Mouse (Mus musculus) macrophage (primary cell): ENCODE measurements around the gene Snf8. TPM values are rescaled to one million over a fixed set of nuclear protein-coding genes. Genes with fewer than 3 reads are reported as not detected.

Experiments
- H3K27ac ChIP-seq: fragments of 350-480 bp; formaldehyde crosslinking; 2 replicates; pipeline ENCODE4 v1.9.0; 2021
- H3K36me3 ChIP-seq: fragments of 350-480 bp; formaldehyde crosslinking; 2 replicates; pipeline ENCODE4 v1.9.0; 2021; ENCODE audit errors: inconsistent target
- H3K4me3 ChIP-seq: fragments of 350-480 bp; formaldehyde crosslinking; 2 replicates; pipeline ENCODE4 v1.9.0; 2021; ENCODE audit errors: inconsistent target
- H3K79me2 ChIP-seq: fragments of 350-480 bp; formaldehyde crosslinking; 2 replicates; pipeline ENCODE4 v1.9.0; 2021; ENCODE audit errors: inconsistent target
- WGBS: methylation state at CpG from one replicate; pipeline ENCODE4 v1.1.7; 2026; ENCODE audit warnings: inconsistent platforms; ENCODE audit not compliant: missing documents; 5-methylcytosine and 5-hydroxymethylcytosine counted together
- polyA plus RNA-seq: library from polyadenylated mRNA; stranded (reverse); fragments of 250-400 nt; gene quantifications from 3 replicates; pipeline ENCODE4 v1.2.4, GENCODE M21; 2018; ENCODE audit warnings: inconsistent platforms

Gene Snf8
- polyA plus RNA-seq, 1 experiment from 2014 or later = 81.3 TPM

DNA sequence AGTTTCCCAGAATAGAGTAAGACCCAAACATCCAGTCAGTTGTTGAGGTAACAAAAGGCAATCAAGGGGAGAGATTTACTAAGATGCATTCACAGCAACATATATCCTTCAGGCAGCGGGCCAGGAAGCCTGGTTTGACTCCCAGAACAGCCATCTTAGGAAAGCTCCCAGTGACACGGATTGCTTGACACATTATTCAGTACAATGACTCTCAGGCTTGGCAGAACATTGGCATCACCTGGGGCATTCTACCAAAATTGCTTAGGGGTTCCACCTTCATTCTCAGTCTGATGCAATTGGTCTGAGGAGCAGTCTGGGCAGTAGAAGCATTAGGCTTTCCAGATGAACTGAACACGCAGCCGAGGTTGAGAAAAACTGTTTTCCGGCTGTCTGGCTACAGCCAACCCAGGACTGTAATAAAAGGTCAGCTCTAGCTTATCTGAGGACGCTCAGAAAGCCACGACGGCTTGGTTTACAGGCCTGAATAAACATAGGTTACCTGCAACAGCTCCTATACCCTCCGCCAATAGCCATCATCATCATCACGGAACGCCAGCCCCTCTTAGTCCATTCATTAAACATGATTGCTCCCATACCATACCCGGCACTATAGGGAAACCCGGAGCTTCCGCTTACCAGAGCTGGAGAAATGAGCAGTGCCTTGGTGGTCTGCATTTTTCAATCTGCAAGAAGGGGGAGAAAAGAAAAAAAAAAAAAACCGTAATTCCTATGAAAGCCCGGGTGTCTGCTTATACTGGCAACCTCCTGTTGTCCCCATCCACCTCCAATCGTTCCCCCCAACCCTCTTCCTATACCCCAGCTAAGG lies 39.9 kb downstream of the Snf8 start:
- Histone ChIP-seq H3K79me2 (peaks cover 25% of the 10 kb centered on the region), H3K4me3 (peak overlapping the region; percentile 74), H3K36me3 (peaks cover 6% of the 10 kb centered on the region), H3K27ac (peak overlapping the region; percentile 54)
- WGBS = 26% methylated on average over 14 of the region's 17 CpGs

DNA sequence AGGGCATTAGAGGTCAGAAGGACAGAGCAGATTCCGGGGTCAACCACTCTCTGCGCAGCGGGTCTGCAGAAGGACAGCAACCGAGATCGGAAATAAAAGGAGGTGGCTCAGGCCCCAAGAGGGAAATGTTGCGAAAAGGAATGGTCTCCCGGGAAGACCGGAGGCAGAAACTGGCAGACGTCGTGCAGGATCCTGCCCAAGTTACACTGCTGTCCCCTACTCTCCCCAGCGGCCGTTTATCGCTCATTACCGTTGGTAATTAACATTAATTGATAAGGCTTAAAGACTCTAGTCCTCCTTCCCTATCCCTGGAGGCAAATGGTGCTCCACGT lies 40.5 kb downstream of the Snf8 start:
- Histone ChIP-seq H3K36me3 (peaks cover 6% of the 10 kb centered on the region), H3K79me2 (peaks cover 25% of the 10 kb centered on the region), H3K27ac (peak overlapping the region; percentile 54), H3K4me3 (peak overlapping the region; percentile 74)
- 0% methylated on average over 15 of the region's 15 CpGs for WGBS

DNA sequence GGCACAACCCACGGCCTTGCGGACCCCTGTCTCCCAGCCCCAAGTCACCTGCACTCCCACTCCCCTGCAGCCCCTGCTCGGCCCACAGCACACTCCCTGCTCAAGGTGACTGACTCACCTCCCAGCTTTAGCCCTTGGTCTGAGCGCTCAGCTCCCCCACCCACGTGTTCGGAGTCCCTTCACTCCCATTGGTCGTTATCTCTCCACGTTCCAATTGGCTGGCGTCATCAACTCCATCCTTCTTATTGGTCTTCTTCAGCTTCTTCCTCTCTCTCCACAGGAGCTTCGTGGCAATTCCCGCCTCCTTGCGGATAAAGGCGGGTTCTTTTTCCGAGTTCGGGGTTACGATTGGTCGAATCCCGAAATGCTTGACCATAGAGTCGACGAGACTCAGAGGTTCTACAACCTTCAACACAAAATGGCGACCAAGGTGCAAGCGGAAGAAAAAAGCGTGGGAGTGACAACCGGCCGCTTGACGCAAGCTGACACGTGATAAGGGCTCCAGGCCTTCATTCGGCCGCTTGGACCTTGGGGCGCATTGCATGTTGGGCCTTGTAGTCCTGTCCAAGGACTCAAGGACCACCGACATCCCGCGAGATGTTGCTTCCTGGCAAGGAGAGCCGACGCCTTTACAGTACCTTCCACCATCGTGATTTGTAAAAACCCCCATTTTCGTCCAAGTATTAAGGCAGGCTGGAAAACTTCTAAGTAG lies 41.0 kb downstream of the Snf8 start, which contains the start of gene Atp5g1:
Gene Atp5g1, minus strand, starts transcription at position 162 of the 712 bp plus-strand sequence.
- peak within 1 kb of the TSS; percentile 54 for H3K27ac ChIP-seq
- H3K36me3 ChIP-seq = peaks cover 6% of the 10 kb centered on the region
- H3K79me2 ChIP-seq = peaks cover 25% of the 10 kb centered on the region
- H3K4me3 ChIP-seq = peak within 1 kb of the TSS; percentile 74
- under 1% methylated on average over 37 of the region's 37 CpGs for WGBS

DNA sequence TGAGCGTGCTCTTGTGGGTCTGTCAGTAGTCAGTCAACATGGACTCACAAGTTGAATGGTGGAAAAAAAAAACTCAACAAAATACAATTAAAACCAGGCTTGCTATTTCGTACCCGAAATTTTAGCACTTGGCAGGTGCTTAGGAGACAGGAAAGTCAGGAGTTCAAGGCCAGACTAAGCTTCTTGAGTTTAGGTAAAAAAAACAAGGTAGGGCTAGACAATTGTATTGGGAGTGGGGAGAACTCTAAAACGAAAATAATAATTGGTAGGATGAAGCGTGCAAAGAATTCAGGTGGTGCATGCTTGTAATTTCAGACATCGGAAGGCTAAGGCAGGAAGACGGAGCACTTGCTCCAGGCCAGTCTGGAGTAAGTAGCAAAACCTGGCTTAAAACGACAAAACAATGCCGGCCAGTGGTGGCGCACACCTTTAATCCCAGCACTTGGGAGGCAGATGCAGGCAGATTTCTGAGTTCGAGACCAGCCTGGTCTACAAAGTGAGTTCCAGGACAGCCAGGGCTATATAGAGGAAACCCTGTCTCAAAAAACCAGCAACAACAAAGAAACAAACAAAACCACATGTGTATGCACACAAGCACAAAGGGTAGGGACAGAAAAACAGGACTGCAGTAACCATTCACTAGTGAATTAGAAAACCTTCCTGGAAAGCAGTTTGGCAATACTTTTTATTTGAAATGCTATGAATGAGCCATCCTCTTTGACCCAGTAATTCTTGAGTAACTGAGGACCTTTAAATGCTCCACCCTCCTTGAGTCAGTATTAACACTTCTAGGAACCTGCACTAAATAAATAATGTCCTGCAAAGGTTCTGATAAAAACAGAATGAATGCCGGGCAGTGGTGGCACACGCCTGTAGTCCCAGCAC lies 41.8 kb downstream of the Snf8 start:
- 77% methylated on average over 13 of the region's 13 CpGs for WGBS

DNA sequence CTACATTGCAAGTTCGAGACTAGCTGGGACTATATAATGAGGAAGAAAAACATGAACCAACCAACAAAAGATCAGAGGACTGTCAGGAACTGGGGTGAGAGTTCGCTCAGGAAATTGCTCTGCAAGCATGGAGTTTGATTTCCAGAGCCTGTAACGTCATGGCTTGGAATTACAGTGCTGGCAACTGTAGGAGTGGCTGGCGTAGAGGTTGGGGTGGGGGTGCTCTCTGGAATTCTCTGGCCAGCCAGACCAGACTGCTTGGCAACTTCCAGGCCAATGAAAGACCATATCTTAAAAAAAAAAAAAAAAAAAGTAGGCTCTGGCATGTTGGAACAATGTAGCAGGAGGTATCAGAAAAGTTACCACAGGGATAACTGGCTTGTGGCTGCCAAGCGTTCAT lies 46.1 kb downstream of the Snf8 start:
- no peaks in the 10 kb centered on the region for H3K79me2 ChIP-seq
- H3K4me3 ChIP-seq = no peak overlapping the region
- H3K27ac ChIP-seq = no peak overlapping the region
- H3K36me3 ChIP-seq = no peaks in the 10 kb centered on the region
- WGBS = 92% methylated on average over 5 of the region's 5 CpGs

More for the DNA sequence above, 41.8 kb downstream of the Snf8 start:
- Histone ChIP-seq H3K4me3 (peak overlapping the region; percentile 36), H3K36me3 (peaks cover 5% of the 10 kb centered on the region), H3K79me2 (peaks cover 25% of the 10 kb centered on the region), H3K27ac (peak overlapping the region; percentile 47)

DNA sequence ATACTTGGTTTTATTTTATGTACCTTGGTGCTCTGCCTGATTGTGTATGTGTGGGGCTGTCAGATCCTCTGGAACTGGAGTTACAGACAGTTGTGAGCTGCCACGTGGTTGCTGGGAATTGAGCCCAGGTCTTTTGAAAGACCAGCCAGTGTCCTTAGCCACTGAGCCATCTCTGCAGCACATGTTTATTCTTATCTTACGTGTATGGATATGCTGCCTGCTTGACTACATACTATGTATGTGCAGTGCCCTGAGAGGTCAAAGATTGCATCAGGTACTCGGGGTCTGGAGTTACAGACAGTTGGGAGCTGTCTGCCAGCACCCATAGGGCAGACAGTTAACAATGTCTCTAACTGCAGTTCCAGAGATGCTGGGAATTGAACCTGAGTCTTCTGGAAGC lies 48.0 kb downstream of the Snf8 start:
- Histone ChIP-seq H3K79me2 (no peaks in the 10 kb centered on the region), H3K27ac (no peak overlapping the region), H3K4me3 (no peak overlapping the region), H3K36me3 (no peaks in the 10 kb centered on the region)
- 81% methylated on average over 3 of the region's 3 CpGs for WGBS

DNA sequence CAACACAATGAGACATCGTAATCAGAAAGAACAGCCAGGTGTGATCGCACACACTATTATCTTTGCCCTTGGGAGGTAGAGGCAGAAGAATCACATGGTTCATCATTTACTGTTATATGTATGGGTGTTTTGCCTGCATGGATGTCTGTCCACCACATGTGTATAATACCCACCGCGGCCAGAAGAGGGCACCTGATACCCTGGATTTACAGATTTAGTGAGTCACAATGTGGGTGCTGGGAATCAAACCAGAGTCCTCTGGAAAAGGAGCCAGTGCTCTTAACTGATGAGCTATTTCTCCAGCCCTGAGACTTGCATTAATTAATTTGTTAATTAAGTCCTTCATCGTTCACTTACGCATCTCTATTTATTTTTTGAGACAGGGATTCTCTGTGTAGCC lies 53.3 kb downstream of the Snf8 start:
- Histone ChIP-seq H3K27ac (no peak overlapping the region), H3K4me3 (no peak overlapping the region)
- 78% methylated on average over 6 of the region's 6 CpGs for WGBS

DNA sequence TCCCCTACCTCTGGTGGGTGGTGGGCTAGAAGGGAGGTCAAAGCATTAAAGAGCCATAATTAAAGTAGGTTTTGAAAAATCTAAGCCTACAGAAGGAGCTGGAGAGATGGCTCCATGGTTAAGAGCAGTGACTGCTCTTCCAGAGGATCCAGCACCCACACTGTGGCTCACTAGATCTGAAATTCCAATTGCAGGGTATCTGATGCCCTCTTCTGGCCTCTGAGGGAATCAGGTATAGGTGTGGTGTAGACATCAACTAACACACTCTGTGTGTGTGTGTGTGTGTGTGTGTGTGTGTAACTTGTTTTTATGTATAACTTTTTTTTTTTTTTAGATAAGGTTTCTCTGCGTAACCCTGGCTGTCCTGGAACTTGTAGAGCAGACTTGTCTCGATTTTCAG lies 56.4 kb downstream of the Snf8 start:
- no peaks in the 10 kb centered on the region for H3K36me3 ChIP-seq
- 66% methylated on average over 2 of the region's 2 CpGs for WGBS
- no peak overlapping the region for H3K27ac ChIP-seq
- no peak overlapping the region for H3K4me3 ChIP-seq
- H3K79me2 ChIP-seq = no peaks in the 10 kb centered on the region

More for the DNA sequence above, 53.3 kb downstream of the Snf8 start:
- Histone ChIP-seq H3K79me2 (no peaks in the 10 kb centered on the region), H3K36me3 (no peaks in the 10 kb centered on the region)

DNA sequence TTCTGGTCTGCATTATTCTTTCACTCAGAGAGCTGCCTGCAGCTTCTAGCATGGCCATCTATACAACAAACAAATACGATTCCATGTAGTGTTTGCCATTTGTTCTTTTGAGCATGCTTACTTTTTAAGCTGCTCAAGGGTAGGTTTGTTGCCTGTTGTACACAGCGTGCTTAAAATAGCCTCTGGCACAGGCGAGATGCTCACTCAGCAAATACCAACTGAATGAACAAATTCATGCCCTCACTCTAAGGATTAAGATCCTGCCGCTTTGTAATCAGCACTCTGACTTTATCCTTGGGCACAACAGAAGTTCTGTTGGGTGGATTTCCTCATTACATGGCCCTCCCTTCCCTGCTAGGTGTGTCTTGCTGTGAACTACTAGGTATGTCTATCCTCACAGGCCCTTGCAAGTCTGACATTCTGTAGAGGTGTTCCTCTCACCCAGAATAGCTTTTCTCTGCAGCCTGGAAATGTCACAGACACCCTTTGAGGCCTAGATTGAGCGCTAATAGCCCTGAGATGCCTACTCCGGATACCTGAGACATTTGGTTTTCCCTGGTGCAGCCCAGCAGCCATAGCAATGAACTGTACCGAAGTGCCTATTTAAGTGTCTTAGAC lies 58.1 kb downstream of the Snf8 start:
- Histone ChIP-seq H3K27ac (no peak overlapping the region), H3K4me3 (no peak overlapping the region), H3K36me3 (no peaks in the 10 kb centered on the region), H3K79me2 (no peaks in the 10 kb centered on the region)
- WGBS = 53% methylated on average over 7 of the region's 7 CpGs

DNA sequence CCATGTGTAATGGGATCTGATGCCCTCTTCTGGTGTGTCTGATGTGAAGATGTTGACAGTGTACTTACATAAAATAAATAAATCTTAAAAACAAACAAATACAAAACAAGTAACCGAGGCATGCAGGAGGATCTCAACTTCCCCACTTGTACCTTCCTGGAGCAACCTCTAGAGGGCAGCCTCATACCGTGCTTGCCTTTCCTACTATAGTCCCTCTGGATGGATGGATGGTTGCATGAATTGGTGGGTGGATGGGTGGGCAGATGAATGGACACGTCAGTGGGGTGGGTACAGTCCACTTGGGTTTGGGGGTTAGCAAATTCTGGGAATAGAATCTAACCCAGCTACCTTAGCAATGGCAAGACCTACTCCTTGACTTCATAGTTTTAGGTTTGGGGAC lies 58.7 kb downstream of the Snf8 start:
- no peaks in the 10 kb centered on the region for H3K36me3 ChIP-seq
- H3K27ac ChIP-seq = no peak overlapping the region
- H3K4me3 ChIP-seq = no peak overlapping the region
- H3K79me2 ChIP-seq = no peaks in the 10 kb centered on the region
- 4% methylated on average over 3 of the region's 3 CpGs for WGBS

Other genes with a start within 250 kb of the Snf8 start
- 6.3 to 10.9 TPM (median 7.8 TPM) in 3 replicates for gene Phospho1, start 210.4 kb upstream of the Snf8 start, polyA plus RNA-seq
- 226 to 415 TPM (median 244 TPM) in 3 replicates for gene Gngt2, start 197.7 kb upstream of the Snf8 start, polyA plus RNA-seq
- gene Abi3, start 192.4 kb upstream of the Snf8 start, polyA plus RNA-seq = 22.4 to 35.6 TPM (median 30.2 TPM) in 3 replicates
- gene B4galnt2, start 120.0 kb upstream of the Snf8 start, polyA plus RNA-seq = 0.19 to 0.55 TPM (median 0.33 TPM) in 3 replicates
- gene Igf2bp1, start 28.9 kb upstream of the Snf8 start, polyA plus RNA-seq = not detected in 3 replicates
- not detected in 3 replicates for gene Gip, start 10.3 kb upstream of the Snf8 start, polyA plus RNA-seq
- gene Ube2z, start 30.5 kb downstream of the Snf8 start, polyA plus RNA-seq = 33.4 to 44.7 TPM (median 40.1 TPM) in 3 replicates
- gene Atp5g1, start 40.8 kb downstream of the Snf8 start, polyA plus RNA-seq = 39.0 to 216 TPM (median 98.4 TPM) in 3 replicates
- gene Calcoco2, start 77.1 kb downstream of the Snf8 start, polyA plus RNA-seq = not detected in 3 replicates
- not detected in 3 replicates for gene Ttll6, start 98.9 kb downstream of the Snf8 start, polyA plus RNA-seq
- gene Hoxb13, start 159.4 kb downstream of the Snf8 start, polyA plus RNA-seq = not detected in 3 replicates
- not detected in 3 replicates for gene Hoxb9, start 236.6 kb downstream of the Snf8 start, polyA plus RNA-seq
- gene Hoxb8, start 247.0 kb downstream of the Snf8 start, polyA plus RNA-seq = not detected in 3 replicates